Mouse (Mus musculus) layer of hippocampus, adult 8-10 months (tissue): ENCODE results near the gene Hap1. TPM values are rescaled to one million over a fixed set of nuclear protein-coding genes. Genes with fewer than 3 reads are reported as not detected.

Experiments used
- DNase-seq, 2 experiments: peaks; one replicate each; pipeline ENCODE4 v3.0.0; 2022; ENCODE audit warnings: low spot score in 2 of 2
- total RNA-seq, 4 experiments: library from RNA; stranded (reverse); gene quantifications; 2 replicates each; pipeline ENCODE4 v1.2.4; 2022

Gene Hap1
- total RNA-seq, result 100 to 1,000 TPM; 164 to 201 (median 183) TPM

DNA sequence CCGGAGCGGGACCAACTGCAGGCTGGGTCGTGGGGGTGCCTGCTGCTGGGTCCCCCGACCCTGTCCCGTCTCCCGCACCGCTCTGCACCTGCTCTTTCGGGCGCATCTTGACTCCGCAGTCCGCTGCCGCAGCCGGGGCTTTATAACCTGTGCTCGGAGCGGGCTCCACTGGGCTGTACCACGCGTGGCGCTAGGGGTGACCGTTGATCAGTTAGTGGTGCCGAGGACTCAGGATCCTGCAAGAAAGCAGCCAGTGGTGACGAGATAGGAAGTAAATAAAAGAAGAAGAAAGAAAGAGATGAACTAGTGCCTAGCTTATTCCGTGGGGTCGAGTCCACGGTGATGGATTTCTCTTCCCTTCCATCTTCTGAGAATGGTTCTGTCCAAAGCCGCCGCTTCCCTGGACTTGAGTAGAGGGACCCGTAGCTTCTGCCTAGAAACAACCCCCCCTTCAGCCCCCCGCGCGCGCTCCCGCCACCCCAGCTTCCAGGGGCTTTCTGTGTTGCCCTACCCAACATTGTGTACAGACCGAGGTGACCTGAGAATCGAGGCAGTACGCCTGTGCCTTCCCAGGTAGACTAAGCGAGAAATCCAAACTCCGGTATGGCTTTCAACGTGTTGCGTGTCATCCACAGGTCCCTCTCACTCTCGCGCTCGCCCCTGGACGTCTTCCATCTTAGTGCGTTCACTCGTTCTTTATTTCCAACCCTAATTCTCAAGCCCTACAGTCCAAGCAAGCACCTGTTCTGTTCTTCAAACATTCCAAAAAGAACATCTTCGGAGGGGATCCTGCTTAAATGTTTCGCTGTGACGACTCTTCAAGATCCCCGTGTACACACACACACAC lies at the start of gene Hap1:
Gene Hap1 (minus strand): TSS at position 157 of the 847 bp plus-strand sequence.
- peak in 1 of 2 experiments; percentile 71 for DNase-seq

DNA sequence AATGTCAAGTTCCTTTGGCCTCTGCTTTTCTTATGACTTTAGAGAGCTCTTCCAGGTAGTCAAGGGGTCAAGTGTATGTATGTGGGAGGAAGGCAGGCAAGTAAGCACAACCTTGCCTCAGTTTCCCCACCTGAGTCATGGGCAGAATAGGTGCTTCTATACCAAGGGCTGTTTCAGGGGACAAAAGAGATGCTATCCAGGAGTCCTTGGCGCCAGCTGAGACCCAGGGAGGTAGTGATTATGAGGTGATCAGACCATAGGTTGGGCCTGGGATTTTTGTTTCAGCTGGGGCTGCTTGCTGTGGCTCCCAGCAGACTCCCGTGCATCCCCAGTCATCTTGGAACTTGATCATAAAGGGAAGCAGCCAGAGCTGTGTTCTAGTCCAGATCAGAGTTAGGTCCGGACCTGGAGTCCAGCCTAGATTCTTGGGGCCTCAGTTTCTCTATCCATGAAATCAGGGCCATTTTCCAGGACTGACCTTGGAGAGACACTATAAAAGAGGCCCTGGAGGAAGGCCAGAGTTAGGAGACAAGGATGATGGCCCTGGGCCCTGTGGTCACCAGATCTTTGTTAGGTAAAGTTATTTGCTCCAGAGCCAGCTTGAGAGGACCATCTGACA lies 48.6 kb upstream of the Hap1 start:
- no peak for DNase-seq

DNA sequence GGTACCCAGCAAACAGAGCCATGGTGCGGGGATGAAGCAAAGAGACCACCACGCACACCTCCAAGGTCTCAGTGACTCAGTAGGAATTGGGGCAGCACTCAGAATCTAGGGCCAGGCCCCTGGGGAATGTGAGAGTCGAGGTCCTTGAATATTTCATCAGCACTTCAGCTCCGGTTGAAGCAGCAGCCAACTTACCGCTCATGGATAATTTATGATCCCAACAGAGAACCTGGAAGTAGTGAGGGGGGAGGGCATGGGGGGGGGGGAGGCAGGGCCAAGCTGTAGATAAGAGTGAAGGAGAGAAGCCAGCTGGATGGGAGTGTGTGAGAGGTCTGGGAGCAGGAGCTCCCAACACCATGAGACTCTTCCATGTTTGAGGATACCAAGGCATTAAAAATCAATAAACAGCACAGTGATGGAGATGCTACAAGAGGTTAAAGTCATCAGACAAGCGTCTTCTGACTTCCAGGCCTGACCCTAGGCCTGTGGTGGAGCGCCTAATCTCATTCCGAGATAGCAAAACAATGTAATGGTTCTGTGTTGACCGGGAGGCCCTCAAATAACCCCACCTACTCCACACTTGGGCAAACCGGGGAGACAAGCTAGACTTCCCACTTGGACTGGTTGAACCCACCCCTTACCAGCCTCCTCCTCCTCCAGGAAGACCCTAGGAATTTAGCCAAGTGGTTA lies 47.7 kb upstream of the Hap1 start:
- DNase-seq, result no peak

DNA sequence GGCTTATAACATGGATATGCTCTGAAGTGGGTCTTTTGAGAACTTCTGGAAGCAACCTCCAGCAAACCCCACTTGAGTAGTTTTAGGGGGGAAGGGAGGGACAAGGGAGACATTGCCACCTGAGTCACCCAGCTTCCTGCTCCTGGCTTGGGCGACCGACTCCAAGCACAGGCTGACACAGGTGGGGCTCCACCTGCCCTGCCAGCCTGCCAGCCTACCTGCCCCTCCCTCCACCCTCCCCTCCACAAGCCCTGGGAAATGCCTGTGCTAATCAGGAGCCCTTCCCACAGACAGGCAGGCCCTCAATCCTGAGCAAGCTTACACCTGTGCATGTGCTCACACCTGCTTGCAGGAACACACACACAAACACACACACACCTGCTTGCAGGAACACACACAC lies 46.8 kb upstream of the Hap1 start:
- DNase-seq, result no peak

GRCm38 (mm10) chr11:100402240-100402639 lies 46.3 kb upstream of the Hap1 start:
- DNase-seq, result no peak

DNA sequence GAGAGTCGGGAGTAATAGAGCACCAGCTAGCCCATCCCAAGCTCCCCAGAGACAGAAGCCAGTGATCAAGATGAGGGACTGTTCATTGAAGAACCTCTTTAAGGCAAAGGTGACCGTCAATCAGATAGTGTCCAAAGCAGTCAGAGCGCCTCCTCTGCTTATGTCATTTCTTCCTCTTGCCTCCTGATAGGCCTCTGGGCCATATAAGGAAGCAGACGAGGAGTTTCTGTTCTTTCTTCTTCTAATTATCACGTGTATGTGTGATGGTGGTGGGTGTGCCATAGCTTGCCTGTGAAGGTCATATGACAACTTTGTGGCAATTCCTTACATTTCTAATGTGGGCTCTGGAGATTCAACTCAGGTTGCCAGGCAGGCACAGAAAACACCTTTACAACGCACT lies 44.9 kb upstream of the Hap1 start:
- DNase-seq, result no peak

- DNase-seq, result no peak
Measured at GRCm38 (mm10) chr11:100399727-100400538, 44.0 kb upstream of the Hap1 start.

- DNase-seq, result no peak
Measured at GRCm38 (mm10) chr11:100399320-100399719, 43.4 kb upstream of the Hap1 start.

- no peak for DNase-seq
Measured at GRCm38 (mm10) chr11:100398517-100398916, 42.6 kb upstream of the Hap1 start.

DNA sequence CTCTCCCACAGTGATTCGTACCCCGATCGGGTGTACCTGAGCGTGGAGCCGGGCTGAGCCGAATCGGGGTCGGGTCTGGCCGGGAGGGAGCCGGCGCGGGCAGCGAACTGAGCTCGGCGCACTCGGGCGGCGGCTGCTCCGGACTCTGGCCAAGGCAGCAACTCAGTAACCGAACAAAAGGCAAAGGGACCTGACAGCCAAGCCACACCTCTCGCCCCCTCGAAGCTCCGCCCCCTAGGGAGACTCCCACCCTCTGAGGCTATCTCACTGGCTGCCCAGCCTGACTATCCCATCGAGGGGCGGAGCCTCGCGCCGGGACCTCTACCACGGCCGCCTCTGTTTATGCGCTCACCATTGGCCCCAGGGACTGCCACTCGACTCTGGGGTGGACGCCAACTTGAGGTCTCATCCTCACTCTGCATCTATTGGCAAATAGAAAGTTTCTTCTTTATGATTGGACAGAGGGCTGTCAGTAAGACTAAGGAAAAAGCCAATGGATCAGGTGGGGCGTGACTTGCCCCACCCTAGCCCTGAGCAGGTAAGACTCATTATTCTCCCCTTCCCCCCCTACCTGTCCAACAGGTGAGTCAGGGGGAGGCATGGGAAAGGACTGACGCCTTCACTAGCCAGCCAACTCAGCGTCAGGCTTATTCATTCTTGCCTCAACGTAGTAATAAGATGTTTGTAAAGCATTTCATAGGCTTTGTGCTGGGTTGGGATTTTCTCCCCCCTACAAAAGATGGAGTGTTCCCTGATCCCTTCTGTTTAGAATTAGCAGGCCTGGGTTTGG lies 41.9 kb upstream of the Hap1 start, which contains the start of gene Jup:
Gene Jup (minus strand): TSS at position 164 of the 790 bp plus-strand sequence.
- peak; percentile 100 for DNase-seq

- DNase-seq, result no peak
Measured at GRCm38 (mm10) chr11:100396886-100397599, 41.1 kb upstream of the Hap1 start.

GRCm38 (mm10) chr11:100395861-100396631 lies 40.1 kb upstream of the Hap1 start:
- no peak for DNase-seq

GRCm38 (mm10) chr11:100395200-100395599 lies 39.3 kb upstream of the Hap1 start:
- DNase-seq, result no peak

DNA sequence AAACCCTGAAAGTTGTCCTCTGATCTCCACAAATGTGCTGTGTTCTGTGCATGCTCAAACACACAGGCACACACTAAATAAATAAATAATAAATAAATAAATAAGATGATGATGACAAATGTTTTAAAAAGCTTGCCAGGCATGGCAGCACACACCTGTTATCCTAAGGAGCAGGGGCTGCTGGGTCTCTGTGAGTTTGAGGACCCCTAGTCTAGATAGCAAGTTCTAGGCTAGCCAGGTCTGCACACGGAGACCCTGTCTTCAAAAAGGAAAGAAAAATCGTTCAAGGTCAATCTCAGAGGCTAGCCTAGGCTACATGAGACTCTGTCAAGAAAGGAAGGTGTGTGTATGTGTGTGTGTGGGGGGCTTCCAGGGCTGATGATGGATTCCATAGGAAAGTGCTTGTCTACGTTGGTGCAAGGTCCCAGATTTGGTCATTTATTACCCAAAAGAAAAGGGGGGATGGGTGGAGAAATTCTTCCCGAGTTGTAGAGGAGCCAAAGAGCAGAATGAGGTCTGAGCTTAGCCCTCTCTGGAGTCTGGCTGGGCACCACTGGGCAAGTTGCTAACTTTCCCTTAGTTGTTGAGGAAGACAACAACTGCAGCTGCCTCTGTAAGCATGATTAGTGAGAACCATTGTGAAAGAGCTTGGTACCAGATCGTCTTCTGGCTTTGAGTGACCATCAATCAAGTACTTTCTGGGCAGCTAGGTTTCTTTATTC lies 38.6 kb upstream of the Hap1 start:
- no peak for DNase-seq

DNA sequence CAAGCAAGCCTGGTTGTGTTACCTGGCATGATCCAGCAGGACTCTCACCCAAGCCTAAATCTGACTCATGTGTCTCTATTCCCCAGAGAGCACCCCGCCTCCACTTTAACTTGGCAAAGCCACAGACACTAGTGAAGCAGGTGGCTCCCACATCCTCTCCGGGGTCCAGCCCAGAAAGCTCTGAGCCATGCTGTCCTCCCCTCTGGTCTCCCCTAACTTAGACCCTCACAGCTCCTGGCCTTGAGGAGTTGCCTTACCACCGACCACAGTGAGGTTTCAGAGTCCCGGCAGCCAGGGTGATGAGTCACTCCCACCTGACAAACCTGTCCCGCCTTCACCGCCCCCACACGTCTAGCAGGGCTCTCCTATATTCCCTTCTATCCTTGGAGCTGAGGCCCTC lies 37.8 kb upstream of the Hap1 start:
- no peak for DNase-seq

GRCm38 (mm10) chr11:100392958-100393357 lies 37.0 kb upstream of the Hap1 start:
- no peak for DNase-seq

DNA sequence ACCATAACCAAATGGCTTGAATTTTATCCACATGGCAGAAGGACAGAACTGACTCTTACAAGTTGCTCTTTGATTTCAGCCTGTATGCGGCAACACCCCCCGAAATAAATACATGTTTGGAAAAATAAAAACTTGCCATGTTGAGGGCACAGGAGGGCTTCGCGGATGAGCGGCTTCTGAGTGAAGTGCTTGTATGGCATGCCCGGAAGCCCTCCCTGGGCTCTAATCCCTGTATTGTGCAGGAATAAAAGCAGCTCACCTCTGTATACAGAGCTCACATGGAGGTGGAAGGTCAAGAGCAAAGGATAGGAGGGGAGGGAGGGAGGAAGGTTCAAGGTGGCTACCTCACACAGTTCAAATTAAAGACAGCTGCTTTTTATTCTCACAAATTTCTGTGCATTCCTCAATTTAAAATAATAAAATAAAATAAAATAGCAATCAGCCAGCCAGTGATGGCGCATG lies 36.0 kb upstream of the Hap1 start:
- no peak for DNase-seq
